Mouse (Mus musculus): ENCODE data around the gene Ifit1. TPM values are rescaled to one million over a fixed set of nuclear protein-coding genes. Genes with fewer than 3 reads are reported as not detected.

The Ifit1 gene
- total RNA-seq, 2 experiments from 2014 or later: 0.12 to 0.13 TPM

Other genes starting within 250 kb of the Ifit1 start
- not detected for gene Ch25h, start 165.7 kb upstream of the Ifit1 start, total RNA-seq (2021)
- 10 to 100 TPM; 10.3 to 11.2 TPM for gene Lipa, start 113.4 kb upstream of the Ifit1 start, total RNA-seq (2021)
- 1 to 10 TPM; 1.8 to 2.0 TPM for gene Ifit2, start 90.2 kb upstream of the Ifit1 start, total RNA-seq (2021)
- under 1 TPM; 0.68 to 0.78 TPM for gene Ifit3, start 57.3 kb upstream of the Ifit1 start, total RNA-seq (2021)
- gene Ifit1bl1, start 38.9 kb upstream of the Ifit1 start, total RNA-seq (2021): under 1 TPM; 0.12 to 0.16 TPM
- under 1 TPM; 0.27 to 0.33 TPM for gene Ifit3b, start 32.9 kb upstream of the Ifit1 start, total RNA-seq (2021)
- under 1 TPM in 1 of 2 experiments, not detected in 1; 0.06 TPM for gene Ifit1bl2, start 128 bp upstream of the Ifit1 start, total RNA-seq (2021)
- gene Slc16a12, start 106.4 kb downstream of the Ifit1 start, total RNA-seq (2021): 1 to 10 TPM; 1.5 to 1.8 TPM
- gene Pank1, start 238.6 kb downstream of the Ifit1 start, total RNA-seq (2021): 10 to 100 TPM in 1 of 2 experiments, 1 to 10 TPM in 1; 9.1 to 19.6 TPM